Mouse (Mus musculus) liver, postnatal 0 days (tissue): ENCODE measurements at regions not wholly inside any gene's neighbourhood (a gene's known extent, or its start where the extent isn't known, plus 50 kb on each side); places are given as distances from the start of the nearest gene placed in this dataset.

ENCODE experiments used
- CTCF ChIP-seq: sonication (generic); IDR thresholded peaks from 2 replicates; pipeline ENCODE4 v1.5.1; 2016; ENCODE audit warnings: antibody characterized with exemption, low read depth
- EP300 ChIP-seq: IDR thresholded peaks from 2 replicates; pipeline ENCODE4 v1.6.1; 2016; ENCODE audit warnings: antibody characterized with exemption, low read depth, mild to moderate bottlenecking

DNA sequence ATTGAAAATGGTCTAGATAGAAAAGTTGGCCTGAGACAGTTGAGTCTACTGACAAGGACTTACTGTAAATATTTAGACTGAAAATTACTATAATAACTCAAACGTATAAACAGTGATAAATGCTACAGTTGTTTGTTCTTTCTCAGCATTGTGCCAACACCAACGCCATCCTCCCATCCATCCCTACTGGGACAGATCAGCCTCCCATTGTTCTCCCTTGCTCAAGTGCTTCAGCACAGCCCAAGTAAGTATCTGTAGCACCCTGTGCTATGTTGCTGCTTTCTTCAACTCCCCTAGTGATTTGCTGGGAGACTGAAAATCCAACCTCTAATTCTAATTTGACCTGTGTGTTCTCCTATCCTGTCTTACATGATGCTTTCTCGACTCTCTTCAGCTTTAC is 358.1 kb upstream of the Plxna2 start:
- TF ChIP-seq CTCF = no peak
- no peak for TF ChIP-seq EP300
